In genomic region chr8:108711490-108711793, GRCm38 (mm10) we compare ENCODE assay signal across 10 mouse cellular contexts.
DNase-seq lines count a peak whose midpoint lies in the region; ATAC-seq lines count a peak whose summit lies in the region.
"Had no signal": no experiment of that assay in that cellular context is flagged by ENCODE, and none has a peak within 500 bp of the region (broad histone marks: within the 10 kb centered on the region; RNA-seq: fewer than 3 reads in every experiment).

No protein-coding gene starts in this region.

- intact Hi-C loops in left cerebral cortex, postnatal 14 days (cut with DNase I) = no loop called here
- intact Hi-C loops in left cerebral cortex, postnatal 36 days (cut with DNase I) = no loop called here

- WGBS in heart, embryonic 10.5 days = 23% methylated on average over 5 of the region's 5 CpGs
- WGBS in hindbrain, embryonic 10.5 days = 17% methylated on average over 5 of the region's 5 CpGs
- WGBS in midbrain, embryonic 12.5 days = 23% methylated on average over 5 of the region's 5 CpGs

- no peaks in the 10 kb centered on the region for H3K27me3 ChIP-seq in heart, embryonic 10.5 days (ENCODE audit: insufficient read depth, poor library complexity, severe bottlenecking)
- H3K27me3 ChIP-seq in hindbrain, embryonic 10.5 days (ENCODE audit: insufficient read depth, poor library complexity, severe bottlenecking) = peaks cover 10% of the 10 kb centered on the region
- peaks cover 5% of the 10 kb centered on the region; the same call in 1 of the 2 replicates for H3K27me3 ChIP-seq in midbrain, embryonic 12.5 days

- peak overlapping the region; percentile 59 for H3K9ac ChIP-seq in midbrain, embryonic 12.5 days (replicated peaks)

- H3K36me3 ChIP-seq in heart, embryonic 10.5 days = no peaks in the 10 kb centered on the region
- H3K36me3 ChIP-seq in hindbrain, embryonic 10.5 days = no peaks in the 10 kb centered on the region
- H3K36me3 ChIP-seq in midbrain, embryonic 12.5 days = no peaks in the 10 kb centered on the region

- peak overlapping the region; percentile 94 for H3K4me2 ChIP-seq in midbrain, embryonic 12.5 days (replicated peaks)

- H3K27ac ChIP-seq in heart, embryonic 10.5 days = peak overlapping the region; percentile 97
- H3K27ac ChIP-seq in brown adipose tissue, adult 24 weeks (replicated peaks; ENCODE audit: low read depth, low read length) = peak overlapping the region; percentile 1; the same call in 1 of the 2 replicates
- H3K27ac ChIP-seq in hindbrain, embryonic 10.5 days = peak overlapping the region; percentile 98
- H3K27ac ChIP-seq in midbrain, embryonic 12.5 days (replicated peaks) = peak overlapping the region; percentile 100

- ATAC-seq in midbrain, embryonic 12.5 days (ENCODE audit: low FRiP score, low read depth) = no peak

- no peak for DNase-seq in heart, embryonic 10.5 days (ENCODE audit: low spot score)
- no peak for DNase-seq in heart, adult 9 months (ENCODE audit: low spot score in 2 of 2)
- no peak for DNase-seq in hindbrain, embryonic 10.5 days (ENCODE audit: low spot score)
- DNase-seq in left cerebral cortex, postnatal 14 days (ENCODE audit: low spot score in 2 of 2) = no peak
- DNase-seq in left cerebral cortex, postnatal 36 days (ENCODE audit: low spot score in 2 of 2) = no peak
- DNase-seq in frontal cortex, postnatal 10 days (ENCODE audit: low spot score in 2 of 2) = no peak
- DNase-seq: B cell, adult 2 months; lung, adult 18-20 months had no signal

- 0 out of 2 replicates have a peak overlapping the region, but pooled peaks have one; percentile 91 for H3K4me3 ChIP-seq in heart, embryonic 10.5 days
- H3K4me3 ChIP-seq in brown adipose tissue, adult 24 weeks (ENCODE audit: insufficient read depth, low read depth, low read length) = no peak overlapping the region
- H3K4me3 ChIP-seq in hindbrain, embryonic 10.5 days = peak overlapping the region; percentile 86
- H3K4me3 ChIP-seq in midbrain, embryonic 12.5 days = no peak overlapping the region

- H3K9me3 ChIP-seq in heart, embryonic 10.5 days = no peaks in the 10 kb centered on the region
- H3K9me3 ChIP-seq in hindbrain, embryonic 10.5 days = no peaks in the 10 kb centered on the region
- H3K9me3 ChIP-seq in midbrain, embryonic 12.5 days = no peaks in the 10 kb centered on the region

- peaks cover 92% of the 10 kb centered on the region for H3K4me1 ChIP-seq in heart, embryonic 10.5 days
- peaks cover 9% of the 10 kb centered on the region; the same call in 1 of the 2 replicates for H3K4me1 ChIP-seq in brown adipose tissue, adult 24 weeks (ENCODE audit: control insufficient read depth, insufficient read depth, insufficient read length, low read length)
- peaks cover 100% of the 10 kb centered on the region for H3K4me1 ChIP-seq in hindbrain, embryonic 10.5 days (replicated peaks)
- peaks cover 96% of the 10 kb centered on the region for H3K4me1 ChIP-seq in midbrain, embryonic 12.5 days

Comparison
In these comparisons a context has a peak if more than half of its experiments do, and no peak if none do; other contexts are left out.
1. H3K27ac ChIP-seq: peak in every context shown above with its lines; median percentile 100 in midbrain, embryonic 12.5 days; 98 in hindbrain, embryonic 10.5 days; 97 in heart, embryonic 10.5 days; 1 in brown adipose tissue, adult 24 weeks.
2. H3K4me3 ChIP-seq: peak in heart, embryonic 10.5 days (single experiment) and hindbrain, embryonic 10.5 days (single experiment); none in brown adipose tissue, adult 24 weeks (single experiment) and midbrain, embryonic 12.5 days (single experiment).